Mouse (Mus musculus) intestine, embryonic 14.5 days (tissue): ENCODE data around the gene Bnc1. TPM values are rescaled to one million over a fixed set of nuclear protein-coding genes. Genes with fewer than 3 reads are reported as not detected.

Experiments used
- ATAC-seq: fragments of 200-750 bp; cut with Nextera tagmentation; replicated peaks from 2 replicates; pipeline ENCODE4 v1.8.0; 2017; ENCODE audit warnings: low read depth, moderate number of reproducible peaks, moderate TSS enrichment, moderate library complexity; ENCODE audit not compliant: low FRiP score, low TSS enrichment
- DNase-seq: peaks from one replicate; pipeline ENCODE4 v3.0.0-alpha.2; 2018; ENCODE audit warnings: low spot score
- H3K27ac ChIP-seq: fragments of 300-500 bp; sonication (generic); 2 replicates; pipeline ENCODE4 v1.5.1; 2014; ENCODE audit warnings: low read depth, mild to moderate bottlenecking, control low read depth
- H3K27me3 ChIP-seq: fragments of 300-500 bp; sonication (generic); replicated peaks from 2 replicates; pipeline ENCODE4 v1.6.1; 2014; ENCODE audit warnings: low read length, control low read depth; ENCODE audit not compliant: control insufficient read depth, insufficient read depth
- H3K36me3 ChIP-seq: fragments of 300-500 bp; sonication (generic); 2 replicates; pipeline ENCODE4 v1.6.1; 2014; ENCODE audit warnings: low read length, control low read depth; ENCODE audit not compliant: control insufficient read depth, insufficient read depth
- H3K4me1 ChIP-seq: fragments of 300-500 bp; sonication (generic); replicated peaks from 2 replicates; pipeline ENCODE4 v1.6.1; 2014; ENCODE audit warnings: low read length, control low read depth, mixed read lengths; ENCODE audit not compliant: control insufficient read depth, insufficient read depth
- H3K4me2 ChIP-seq: fragments of 300-500 bp; sonication (generic); 2 replicates; pipeline ENCODE4 v1.6.1; 2014; ENCODE audit warnings: low read length
- H3K4me3 ChIP-seq: fragments of 300-500 bp; sonication (generic); 2 replicates; pipeline ENCODE4 v1.5.1; 2014; ENCODE audit warnings: low read depth, low read length, control low read depth, mixed read lengths
- H3K9ac ChIP-seq: fragments of 300-500 bp; sonication (generic); 2 replicates; pipeline ENCODE4 v1.6.1; 2014; ENCODE audit warnings: mild to moderate bottlenecking, low read length
- H3K9me3 ChIP-seq: fragments of 300-500 bp; sonication (generic); 2 replicates; pipeline ENCODE4 v1.6.1; 2016; ENCODE audit warnings: low read length, control low read depth; ENCODE audit not compliant: control insufficient read depth
- WGBS: fragments of 180-500 bp; shearing (Covaris S2); extraction: QIAGEN DNeasy Blood & Tissue Kit; methylation state at CpG from one replicate; pipeline ENCODE4 v1.1.7; 2014; 5-methylcytosine and 5-hydroxymethylcytosine counted together
- polyA plus RNA-seq: library from polyadenylated mRNA; unstranded; fragments of >200 nt; fragmentation: Nextera tagmentation; extraction: Ambion mirVana; gene quantifications from 2 replicates; pipeline ENCODE4 v1.2.1, GENCODE M21; 2014

Bnc1 gene
- polyA plus RNA-seq, 1 experiment from 2014 or later: 6.2 TPM

GRCm38 (mm10) chr7:81968451-81968850 lies 23.6 kb downstream of the Bnc1 start:
- H3K4me2 ChIP-seq: no peak overlapping the region
- no peak overlapping the region for H3K9ac ChIP-seq
- peak; percentile 45 for DNase-seq
- H3K4me1 ChIP-seq: no peaks in the 10 kb centered on the region
- WGBS: 82% methylated on average over 4 of the region's 4 CpGs
- no peak overlapping the region for H3K27ac ChIP-seq
- H3K4me3 ChIP-seq: no peak overlapping the region
- ATAC-seq: no peak
- no peaks in the 10 kb centered on the region for H3K27me3 ChIP-seq
- H3K9me3 ChIP-seq: no peaks in the 10 kb centered on the region
- H3K36me3 ChIP-seq: no peaks in the 10 kb centered on the region

GRCm38 (mm10) chr7:81966195-81966594 lies 25.9 kb downstream of the Bnc1 start:
- Histone ChIP-seq H3K4me1 (no peaks in the 10 kb centered on the region), H3K36me3 (no peaks in the 10 kb centered on the region), H3K4me2 (no peak overlapping the region), H3K4me3 (no peak overlapping the region), H3K9ac (no peak overlapping the region), H3K9me3 (no peaks in the 10 kb centered on the region), H3K27ac (no peak overlapping the region), H3K27me3 (no peaks in the 10 kb centered on the region)
- DNase-seq (peak; percentile 27), ATAC-seq (no peak)
- 79% methylated on average over 5 of the region's 5 CpGs for WGBS

- H3K36me3 ChIP-seq: no peaks in the 10 kb centered on the region
- WGBS: 3% methylated on average over 3 of the region's 3 CpGs
- ATAC-seq: 0 out of 2 replicates have a peak, but pooled peaks have one; percentile 47
Measured at GRCm38 (mm10) chr7:81959704-81960103, 32.4 kb downstream of the Bnc1 start.

GRCm38 (mm10) chr7:81954208-81954846 lies 37.8 kb downstream of the Bnc1 start:
- Histone ChIP-seq H3K9me3 (no peaks in the 10 kb centered on the region), H3K4me3 (no peak overlapping the region), H3K36me3 (no peaks in the 10 kb centered on the region), H3K27ac (no peak overlapping the region), H3K9ac (no peak overlapping the region), H3K4me2 (no peak overlapping the region), H3K27me3 (no peaks in the 10 kb centered on the region), H3K4me1 (peaks cover 8% of the 10 kb centered on the region; the same call in 1 of the 2 replicates)
- DNase-seq: no peak
- ATAC-seq: no peak

More at GRCm38 (mm10) chr7:81959704-81960103, 32.4 kb downstream of the Bnc1 start:
- Histone ChIP-seq H3K9me3 (no peaks in the 10 kb centered on the region), H3K9ac (no peak overlapping the region), H3K4me2 (no peak overlapping the region), H3K27me3 (no peaks in the 10 kb centered on the region), H3K27ac (no peak overlapping the region), H3K4me1 (peaks cover 8% of the 10 kb centered on the region; the same call in 1 of the 2 replicates), H3K4me3 (no peak overlapping the region)
- no peak for DNase-seq

GRCm38 (mm10) chr7:81950499-81950898 lies 41.6 kb downstream of the Bnc1 start:
- no peak overlapping the region for H3K4me3 ChIP-seq
- no peak overlapping the region for H3K4me2 ChIP-seq
- no peaks in the 10 kb centered on the region for H3K36me3 ChIP-seq
- WGBS: 66% methylated on average over 2 of the region's 2 CpGs
- DNase-seq: no peak
- H3K9me3 ChIP-seq: no peaks in the 10 kb centered on the region
- no peak overlapping the region for H3K27ac ChIP-seq
- no peak overlapping the region for H3K9ac ChIP-seq
- no peaks in the 10 kb centered on the region for H3K4me1 ChIP-seq
- no peaks in the 10 kb centered on the region for H3K27me3 ChIP-seq
- no peak for ATAC-seq

- no peak for DNase-seq
- WGBS: 23% methylated on average over 4 of the region's 4 CpGs
- Histone ChIP-seq H3K4me1 (no peaks in the 10 kb centered on the region), H3K36me3 (no peaks in the 10 kb centered on the region), H3K9ac (no peak overlapping the region), H3K27me3 (no peaks in the 10 kb centered on the region), H3K27ac (no peak overlapping the region), H3K4me3 (no peak overlapping the region), H3K9me3 (no peaks in the 10 kb centered on the region), H3K4me2 (no peak overlapping the region)
- ATAC-seq: no peak
Measured at GRCm38 (mm10) chr7:81945398-81945797, 46.7 kb downstream of the Bnc1 start.

GRCm38 (mm10) chr7:81934806-81935205 lies 57.3 kb downstream of the Bnc1 start:
- peak overlapping the region; percentile 57 for H3K4me2 ChIP-seq
- H3K9ac ChIP-seq: peak overlapping the region; percentile 86
- H3K27ac ChIP-seq: peak overlapping the region; percentile 92; the same call in 1 of the 2 replicates
- no peaks in the 10 kb centered on the region for H3K36me3 ChIP-seq
- peaks cover 9% of the 10 kb centered on the region for H3K4me1 ChIP-seq
- H3K9me3 ChIP-seq: no peaks in the 10 kb centered on the region
- 10% methylated on average over 5 of the region's 5 CpGs for WGBS
- H3K27me3 ChIP-seq: no peaks in the 10 kb centered on the region; the same call in 1 of the 2 replicates
- ATAC-seq: peak; percentile 25; the same call in 1 of the 2 replicates
- DNase-seq: no peak
- peak overlapping the region; percentile 72 for H3K4me3 ChIP-seq

GRCm38 (mm10) chr7:81934267-81934745 lies 57.8 kb downstream of the Bnc1 start, which contains the start of gene Hdgfl3:
TSS of gene Hdgfl3 (minus strand) at chr7:81934473.
- peak; percentile 87 for DNase-seq
- H3K9me3 ChIP-seq: no peaks in the 10 kb centered on the region
- H3K4me3 ChIP-seq: peak within 1 kb of the TSS; percentile 72
- WGBS: 1% methylated on average over 50 of the region's 63 CpGs
- peak within 1 kb of the TSS; percentile 57 for H3K4me2 ChIP-seq
- peak within 1 kb of the TSS; percentile 86 for H3K9ac ChIP-seq
- no peaks in the 10 kb centered on the region; the same call in 1 of the 2 replicates for H3K27me3 ChIP-seq
- H3K36me3 ChIP-seq: no peaks in the 10 kb centered on the region
- ATAC-seq: peak; percentile 80
- peak within 1 kb of the TSS; percentile 92 for H3K27ac ChIP-seq
- H3K4me1 ChIP-seq: peaks cover 9% of the 10 kb centered on the region
